ENCODE assay signal across 8 mouse cellular contexts in genomic region chr5:137611245-137611602, GRCm38 (mm10). TPM values are rescaled to one million over a fixed set of nuclear protein-coding genes. Genes with fewer than 3 reads are reported as not detected.
DNase-seq lines count a peak whose midpoint lies in the region; ATAC-seq lines count a peak whose summit lies in the region.

No protein-coding gene starts in this region.

- DNase-seq in NIH3T3 (ENCODE audit: low read depth), result peak; percentile 92
- peak; percentile 82 for DNase-seq in embryo, embryonic 9.5 days (ENCODE audit: extremely low spot score)
- peak; percentile 70 for DNase-seq in kidney, postnatal 14 days
- peak; percentile 77 for DNase-seq in mesoderm, embryonic 11.5 days (ENCODE audit: low read depth, low spot score)
- no peak for DNase-seq in c-Kit-positive CD71-positive TER-119-positive erythroid progenitor cells, embryonic 14.5 days (ENCODE audit: low spot score)
- DNase-seq in left cerebral cortex, adult 8-10 months (ENCODE audit: low spot score in 2 of 2), result no peak

- peak overlapping the region; percentile 94 for H3K27ac ChIP-seq in heart, embryonic 16.5 days (ENCODE audit: low read length)

- peak; percentile 54 for ATAC-seq in heart, embryonic 16.5 days (replicated peaks; ENCODE audit: extremely low read depth, insufficient read depth, low FRiP score)
- ATAC-seq in megakaryocyte-erythroid progenitor cell, adult 5-6 weeks (replicated peaks; ENCODE audit: low FRiP score, low TSS enrichment, poor library complexity, severe bottlenecking), result no peak

- no peaks in the 10 kb centered on the region for H3K9me3 ChIP-seq in heart, embryonic 16.5 days (replicated peaks; ENCODE audit: control insufficient read depth, low read length)

- peak overlapping the region; percentile 72 for H3K9ac ChIP-seq in heart, embryonic 16.5 days (ENCODE audit: low read length)

- H3K4me1 ChIP-seq in heart, embryonic 16.5 days (ENCODE audit: control insufficient read depth, insufficient read depth, low read length), result peaks cover 30% of the 10 kb centered on the region

- no peaks in the 10 kb centered on the region for H3K27me3 ChIP-seq in heart, embryonic 16.5 days (ENCODE audit: control insufficient read depth, insufficient read depth, low read length)

- H3K36me3 ChIP-seq in heart, embryonic 16.5 days (ENCODE audit: control insufficient read depth, insufficient read depth), result peaks cover 5% of the 10 kb centered on the region

- WGBS in heart, embryonic 16.5 days, result 3% methylated on average over 6 of the region's 6 CpGs

- H3K4me2 ChIP-seq in heart, embryonic 16.5 days (ENCODE audit: low read depth, low read length), result peak overlapping the region; percentile 63

- H3K4me3 ChIP-seq in heart, embryonic 16.5 days (ENCODE audit: low read length), result peak overlapping the region; percentile 36

RNA-seq across cellular contexts. Expression of gene Pcolce, which starts 2.4 kb away (rescaled TPM):
- 121 and 129 TPM in 2 replicates for polyA plus RNA-seq in heart, embryonic 16.5 days (2015; fragmentation: Nextera tagmentation; extraction: Ambion mirVana)
- total RNA-seq in left cerebral cortex, adult 8-10 months (2022), result 10 to 100 TPM; 12.8 to 14.6 (median 13.8) TPM
- total RNA-seq in megakaryocyte-erythroid progenitor cell, adult 5-6 weeks (2014; fragmentation: Nextera tagmentation), result 3.5 TPM in 1 of 2 replicates, not detected in the other
- total RNA-seq in megakaryocyte-erythroid progenitor cell, adult 5-6 weeks (2017), result 0.34 TPM in 1 of 2 replicates, not detected in the other

RNA-seq across cellular contexts. Expression of gene Mospd3, which starts 10.4 kb away (rescaled TPM):
- 21.8 and 25.0 TPM in 2 replicates for polyA plus RNA-seq in heart, embryonic 16.5 days (2015; fragmentation: Nextera tagmentation; extraction: Ambion mirVana)
- 10 to 100 TPM; 18.6 to 29.9 (median 21.4) TPM for total RNA-seq in left cerebral cortex, adult 8-10 months (2022)
- 258 and 312 TPM in 2 replicates for total RNA-seq in megakaryocyte-erythroid progenitor cell, adult 5-6 weeks (2014; fragmentation: Nextera tagmentation)
- 15.8 and 18.8 TPM in 2 replicates for total RNA-seq in megakaryocyte-erythroid progenitor cell, adult 5-6 weeks (2017)

RNA-seq across cellular contexts. Expression of gene Fbxo24, which starts 17.6 kb away (rescaled TPM):
- polyA plus RNA-seq in heart, embryonic 16.5 days (2015; fragmentation: Nextera tagmentation; extraction: Ambion mirVana), result 0.12 and 0.39 TPM in 2 replicates
- under 1 TPM; 0.16 to 0.28 (median 0.20) TPM for total RNA-seq in left cerebral cortex, adult 8-10 months (2022)
- total RNA-seq in megakaryocyte-erythroid progenitor cell, adult 5-6 weeks (2014; fragmentation: Nextera tagmentation), result not detected in 2 replicates
- not detected in 2 replicates for total RNA-seq in megakaryocyte-erythroid progenitor cell, adult 5-6 weeks (2017)

RNA-seq across cellular contexts. Expression of gene Lrch4, which starts 17.7 kb away (rescaled TPM):
- polyA plus RNA-seq in heart, embryonic 16.5 days (2015; fragmentation: Nextera tagmentation; extraction: Ambion mirVana), result 24.8 and 31.1 TPM in 2 replicates
- 10 to 100 TPM in 3 of 4 experiments, 1 to 10 TPM in 1; 9.5 to 18.0 (median 16.0) TPM for total RNA-seq in left cerebral cortex, adult 8-10 months (2022)
- total RNA-seq in megakaryocyte-erythroid progenitor cell, adult 5-6 weeks (2014; fragmentation: Nextera tagmentation), result 56.4 and 79.5 TPM in 2 replicates
- total RNA-seq in megakaryocyte-erythroid progenitor cell, adult 5-6 weeks (2017), result 13.9 and 14.7 TPM in 2 replicates

RNA-seq across cellular contexts. Expression of gene Gm20605, which starts 17.8 kb away (rescaled TPM):
- 9.1 and 12.5 TPM in 2 replicates for polyA plus RNA-seq in heart, embryonic 16.5 days (2015; fragmentation: Nextera tagmentation; extraction: Ambion mirVana)
- 10 to 100 TPM in 1 of 4 experiments, 1 to 10 TPM in 3; 5.6 to 11.5 (median 8.8) TPM for total RNA-seq in left cerebral cortex, adult 8-10 months (2022)
- total RNA-seq in megakaryocyte-erythroid progenitor cell, adult 5-6 weeks (2014; fragmentation: Nextera tagmentation), result 19.5 and 22.4 TPM in 2 replicates
- total RNA-seq in megakaryocyte-erythroid progenitor cell, adult 5-6 weeks (2017), result 2.8 and 3.1 TPM in 2 replicates

Comparison
In these comparisons a context has a peak if more than half of its experiments do, and no peak if none do; other contexts are left out.
1. DNase-seq: peak in NIH3T3 (single experiment), embryo, embryonic 9.5 days (single experiment), kidney, postnatal 14 days (single experiment) and mesoderm, embryonic 11.5 days (single experiment); none in c-Kit-positive CD71-positive TER-119-positive erythroid progenitor cells, embryonic 14.5 days (single experiment) and left cerebral cortex, adult 8-10 months (0 of 2).